Mouse (Mus musculus): ENCODE measurements around the gene Exoc6b.

Gene Exoc6b

GRCm38 (mm10) chr6:84883720-84884119 lies 185.6 kb downstream of the Exoc6b start:
- DNase-seq (ENCODE audit: low read depth, low spot score) = no peak

- no peak for DNase-seq (ENCODE audit: low read depth, low spot score)
Measured at GRCm38 (mm10) chr6:84882663-84883517, 186.4 kb downstream of the Exoc6b start.

- DNase-seq (ENCODE audit: low read depth, low spot score) = no peak
Measured at GRCm38 (mm10) chr6:84875869-84876268, 193.4 kb downstream of the Exoc6b start.

- no peak for DNase-seq (ENCODE audit: low read depth, low spot score)
Measured at GRCm38 (mm10) chr6:84867114-84867513, 202.2 kb downstream of the Exoc6b start.

- peak; percentile 7 for DNase-seq (ENCODE audit: low read depth, low spot score)
Measured at GRCm38 (mm10) chr6:84864625-84865024, 204.7 kb downstream of the Exoc6b start.

DNA sequence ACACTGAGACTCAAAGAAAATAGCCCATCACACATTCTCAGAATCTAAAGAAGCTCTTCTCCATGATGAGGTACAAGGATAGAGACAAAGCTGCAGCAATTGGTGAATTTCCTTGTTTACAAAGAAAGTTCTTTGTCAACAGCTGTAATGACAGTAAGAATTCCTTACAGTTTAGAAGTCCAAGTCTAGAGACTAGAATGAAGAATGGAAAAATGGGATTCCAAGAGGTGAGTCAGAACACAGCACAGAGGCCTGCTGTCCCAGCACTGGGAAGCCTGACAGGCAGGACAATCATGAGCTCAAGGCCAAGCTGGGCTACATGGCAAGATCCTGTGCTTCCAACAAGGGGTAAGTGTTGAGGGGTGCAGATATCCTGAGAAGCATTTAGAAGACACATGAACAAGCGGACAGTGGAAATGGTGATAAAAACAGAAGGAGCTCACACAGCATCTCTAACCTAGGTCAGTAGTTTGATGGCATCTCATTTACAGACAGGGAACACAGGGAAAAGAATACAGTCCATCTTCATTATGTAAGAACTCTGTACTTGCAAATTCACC lies 205.4 kb downstream of the Exoc6b start:
- DNase-seq (ENCODE audit: low read depth, low spot score) = no peak

DNA sequence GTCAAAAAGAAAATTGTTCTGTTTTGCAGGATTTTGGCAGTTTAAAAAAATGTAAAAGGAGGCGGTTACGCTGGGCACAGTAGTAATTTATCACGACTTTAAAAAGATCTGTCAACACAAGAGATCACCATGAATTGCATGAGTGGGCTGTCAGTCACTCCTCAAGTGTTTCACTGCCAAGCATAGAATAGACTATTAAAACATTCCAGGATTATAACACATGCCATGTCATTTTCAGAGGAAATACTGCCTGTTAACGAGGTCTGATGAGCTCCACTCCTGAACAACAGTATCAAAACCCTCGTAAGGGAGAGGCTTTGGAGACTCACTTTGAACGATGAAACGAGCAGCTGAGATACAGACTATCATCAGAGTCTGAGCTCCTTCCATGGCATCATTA lies 223.6 kb downstream of the Exoc6b start:
- no peak for DNase-seq (ENCODE audit: low read depth, low spot score)

DNA sequence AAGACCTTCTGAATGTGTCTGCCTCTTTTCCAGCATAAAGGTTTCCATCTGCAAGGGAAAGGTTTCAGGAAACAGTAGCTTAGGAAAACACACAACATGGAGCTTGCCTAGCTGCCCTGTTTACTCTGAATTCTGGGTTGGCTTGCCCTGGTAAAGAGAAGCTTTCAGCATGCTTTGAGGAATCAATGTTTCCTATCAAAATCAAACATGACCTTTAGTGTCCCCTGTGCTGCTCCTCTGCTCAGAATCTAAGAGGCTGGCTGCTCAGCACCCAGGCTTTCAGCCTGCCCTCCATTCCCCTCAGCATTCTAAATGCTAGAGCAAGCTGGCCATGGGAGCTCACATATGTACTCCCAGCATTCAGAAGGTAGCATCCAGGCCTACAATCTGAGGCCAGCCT lies 228.2 kb downstream of the Exoc6b start:
- no peak for DNase-seq (ENCODE audit: low read depth, low spot score)

GRCm38 (mm10) chr6:84807546-84807945 lies 261.8 kb downstream of the Exoc6b start:
- DNase-seq (ENCODE audit: low read depth, low spot score) = no peak

DNA sequence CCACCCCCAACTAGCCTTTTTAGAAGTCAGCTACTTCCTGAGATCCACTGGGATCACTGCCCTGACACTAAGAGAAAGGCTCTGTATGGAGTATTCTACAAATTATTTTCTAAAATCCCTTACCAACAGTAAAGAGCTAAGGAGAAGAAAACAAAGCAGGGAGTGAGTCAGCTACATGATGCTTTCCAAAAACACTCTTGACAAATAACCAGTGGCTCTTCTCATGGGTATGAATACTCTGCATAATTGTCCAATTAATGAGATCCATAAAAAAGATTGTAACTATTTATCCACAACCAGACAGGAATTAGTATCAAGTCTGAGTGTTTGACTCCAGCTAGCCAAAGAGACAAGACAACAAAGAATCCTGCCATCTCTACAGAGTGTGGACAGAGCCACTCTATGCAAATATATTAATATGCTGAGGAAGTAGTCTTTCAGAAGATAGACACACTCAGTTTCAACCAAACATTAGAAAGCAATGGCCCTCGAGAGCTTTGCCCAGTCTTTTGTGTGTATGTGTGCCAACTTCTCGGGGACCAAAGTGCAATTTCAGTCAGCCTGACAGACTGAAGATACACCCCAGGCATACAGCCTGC lies 263.1 kb downstream of the Exoc6b start:
- DNase-seq (ENCODE audit: low read depth, low spot score) = no peak

DNA sequence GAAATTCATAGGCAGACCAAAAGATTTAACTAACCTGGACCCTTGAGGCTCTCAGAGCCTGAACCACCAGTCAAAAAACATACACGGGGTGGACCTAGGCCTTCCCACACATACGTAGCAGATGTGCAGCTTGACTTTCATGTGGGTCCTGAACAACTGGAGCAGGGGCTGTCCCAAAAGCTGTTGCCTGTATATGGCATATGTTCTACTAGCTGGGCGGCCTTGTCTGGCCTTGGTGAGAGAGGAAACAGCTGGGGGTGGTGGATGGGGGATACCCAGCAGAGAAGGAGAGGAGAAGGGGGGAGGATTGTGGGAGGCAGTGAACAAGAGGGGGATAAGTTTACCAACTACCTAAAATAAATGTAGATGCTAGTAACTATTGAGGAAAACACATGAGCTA lies 270.6 kb downstream of the Exoc6b start:
- DNase-seq (ENCODE audit: low read depth, low spot score) = peak; percentile 35

DNA sequence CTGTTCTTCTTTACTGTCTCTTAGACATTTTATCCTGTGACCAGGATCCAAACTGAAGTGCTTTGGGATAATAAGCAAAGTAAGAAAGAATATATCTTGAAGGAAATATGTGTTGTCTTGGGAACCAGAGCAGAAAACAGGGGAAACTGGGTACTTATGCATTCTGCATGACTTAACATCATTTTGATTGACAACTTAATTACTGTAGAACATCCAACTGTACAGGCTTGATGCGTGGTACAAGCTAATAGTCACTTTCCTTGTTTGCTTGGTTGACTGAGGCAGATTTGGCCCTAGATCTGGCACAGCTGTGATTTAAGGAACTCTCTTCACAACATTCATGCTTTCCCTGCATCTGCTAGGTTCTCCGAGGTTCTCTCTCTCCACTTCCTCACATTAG lies 285.3 kb downstream of the Exoc6b start:
- DNase-seq (ENCODE audit: low read depth, low spot score) = no peak

DNA sequence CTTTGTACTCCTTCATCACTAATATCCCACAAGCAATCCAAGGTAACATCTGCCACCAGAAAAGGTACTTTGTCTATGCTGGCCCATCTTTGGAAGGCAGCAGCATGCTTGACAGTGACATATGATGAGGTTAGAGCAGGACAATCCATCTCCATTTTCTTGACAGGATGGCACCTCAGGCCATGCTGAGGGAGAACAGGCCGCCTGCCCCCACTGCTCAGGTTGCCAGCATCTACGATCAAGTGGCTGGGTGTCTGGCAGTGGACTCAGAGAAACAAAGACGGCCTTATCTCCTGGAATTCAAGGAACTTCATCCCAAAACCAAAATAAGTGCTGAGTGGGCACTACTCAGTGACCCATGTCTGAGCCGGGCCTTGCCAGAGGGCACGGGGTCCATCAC lies 289.3 kb downstream of the Exoc6b start:
- DNase-seq (ENCODE audit: low read depth, low spot score) = no peak

DNA sequence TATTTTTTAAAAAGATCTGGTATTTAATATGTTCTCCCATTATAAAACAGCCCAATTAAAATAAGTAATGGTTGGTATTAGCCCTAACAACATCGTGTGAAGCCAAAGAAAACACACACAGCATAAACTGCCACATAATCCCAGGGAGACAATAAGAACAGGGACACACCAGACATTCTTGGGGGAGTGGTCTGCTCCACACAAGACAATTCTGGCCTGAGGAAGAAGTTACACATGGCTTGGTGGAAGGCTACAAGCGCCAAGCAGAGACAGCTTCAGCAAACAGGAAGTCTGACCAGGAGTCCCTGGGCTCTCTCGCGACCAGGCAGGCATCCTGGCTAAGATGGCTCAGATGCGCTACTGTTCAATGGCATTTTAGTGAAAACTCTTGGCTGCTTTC lies 290.3 kb downstream of the Exoc6b start:
- no peak for DNase-seq (ENCODE audit: low read depth, low spot score)

DNA sequence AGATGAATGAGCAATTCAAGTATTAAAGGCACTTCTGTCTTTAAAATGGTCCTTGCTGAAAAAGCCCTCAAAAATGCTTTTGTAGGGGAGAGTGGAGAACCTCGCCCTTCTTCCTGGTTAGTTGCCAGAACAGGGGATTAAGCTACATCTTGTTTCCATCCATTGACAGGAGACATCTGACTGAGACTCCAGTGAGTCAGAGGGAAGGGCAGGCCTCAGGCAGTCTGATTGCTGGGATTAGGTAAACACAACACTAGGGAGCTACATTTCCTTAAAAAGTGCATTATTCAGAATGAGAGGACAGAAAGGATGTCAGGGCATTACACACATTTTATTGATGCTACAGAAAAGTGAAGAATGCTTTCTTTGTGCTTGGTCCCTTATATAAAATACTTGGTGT lies 293.4 kb downstream of the Exoc6b start:
- no peak for DNase-seq (ENCODE audit: low read depth, low spot score)

DNA sequence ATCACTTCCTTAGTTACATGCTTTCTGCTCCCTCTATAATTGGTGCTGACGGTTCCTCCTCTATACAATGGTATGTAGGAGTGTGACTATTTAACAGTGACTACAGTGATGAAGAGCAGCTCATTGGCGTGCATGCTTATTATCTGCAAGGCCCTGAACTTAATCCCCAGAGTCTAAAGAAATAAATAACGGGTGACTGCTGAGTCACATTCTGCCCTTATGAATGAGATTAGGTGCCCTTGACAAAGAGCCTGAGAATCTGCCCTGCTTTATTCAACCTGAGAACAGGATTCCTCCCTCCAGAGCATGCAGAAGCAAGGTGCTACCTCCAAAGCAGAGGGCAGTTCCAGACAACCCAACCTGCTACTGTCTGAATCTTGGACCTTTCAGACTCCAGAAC lies 314.0 kb downstream of the Exoc6b start:
- no peak for DNase-seq (ENCODE audit: low read depth, low spot score)

- no peak for DNase-seq (ENCODE audit: low read depth, low spot score)
Measured at GRCm38 (mm10) chr6:84752806-84753420, 316.4 kb downstream of the Exoc6b start.

DNA sequence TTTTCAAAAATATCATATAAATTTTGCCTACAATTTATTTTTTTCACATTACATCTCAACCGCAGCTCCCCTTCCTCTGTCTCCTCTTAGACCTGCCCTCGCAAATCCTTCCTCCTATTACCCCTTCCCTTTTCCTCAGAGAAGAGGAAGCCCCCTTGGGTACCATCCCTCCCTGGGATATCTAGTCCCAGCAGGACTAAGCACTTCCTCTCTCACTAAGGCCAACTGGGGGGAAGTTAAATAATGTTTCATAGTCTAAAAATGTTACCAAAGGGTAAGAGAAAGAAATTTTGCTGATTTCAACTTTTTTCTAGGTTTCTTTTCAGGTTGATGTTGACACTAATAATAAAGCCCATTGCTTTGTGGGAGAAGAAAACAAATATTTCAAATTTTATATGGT lies 317.9 kb downstream of the Exoc6b start:
- DNase-seq (ENCODE audit: low read depth, low spot score) = no peak

- no peak for DNase-seq (ENCODE audit: low read depth, low spot score)
Measured at GRCm38 (mm10) chr6:84746847-84747395, 322.4 kb downstream of the Exoc6b start.

DNA sequence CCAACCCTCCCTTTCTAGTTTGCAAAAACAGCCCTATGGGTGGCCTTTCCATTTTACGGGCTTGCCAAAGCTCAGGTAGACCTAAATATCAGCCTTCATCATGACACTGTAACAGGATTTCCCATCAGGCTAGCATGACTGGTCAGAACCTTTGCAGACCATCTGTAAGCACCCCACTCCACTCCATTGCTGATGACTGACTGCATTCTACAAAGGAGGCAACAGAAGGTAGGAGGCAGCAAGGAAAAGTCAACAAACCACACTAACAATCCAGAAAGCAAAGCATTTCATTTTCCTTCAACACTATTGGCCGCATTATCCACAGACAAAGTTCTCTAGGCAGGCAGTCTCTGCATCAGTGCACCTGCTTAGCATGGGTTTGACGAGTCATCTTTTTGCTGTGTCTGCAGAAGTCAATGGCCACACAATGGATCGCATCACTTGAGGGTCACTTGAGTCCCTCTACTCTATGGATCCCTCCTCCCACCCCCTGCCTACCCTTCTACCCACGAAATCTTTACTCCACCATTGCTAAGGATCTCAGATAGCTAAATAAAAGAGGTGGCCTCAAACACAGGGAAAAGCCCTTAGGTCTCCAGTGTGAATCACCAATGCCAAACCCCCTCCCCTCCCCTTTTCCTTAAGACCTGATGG lies 323.0 kb downstream of the Exoc6b start:
- no peak for DNase-seq (ENCODE audit: low read depth, low spot score)

DNA sequence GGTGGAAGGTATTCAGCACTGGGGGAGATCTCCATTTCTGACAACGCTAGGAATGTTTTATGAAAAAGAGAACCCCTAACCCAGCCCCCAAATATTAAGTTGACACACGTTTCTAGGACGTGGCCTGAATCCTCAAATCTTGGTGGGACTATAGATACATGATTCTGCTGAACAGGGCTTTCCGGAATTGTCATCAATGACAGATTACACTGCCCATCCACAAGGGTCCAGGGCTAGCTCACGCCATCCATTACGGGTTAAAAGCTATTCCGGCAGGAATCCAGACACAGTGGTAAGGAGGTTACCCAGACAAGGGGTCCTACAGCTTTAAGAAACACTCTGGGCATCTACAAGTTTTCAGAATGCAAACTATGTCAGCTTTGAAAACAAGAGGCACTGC lies 323.7 kb downstream of the Exoc6b start:
- no peak for DNase-seq (ENCODE audit: low read depth, low spot score)

DNA sequence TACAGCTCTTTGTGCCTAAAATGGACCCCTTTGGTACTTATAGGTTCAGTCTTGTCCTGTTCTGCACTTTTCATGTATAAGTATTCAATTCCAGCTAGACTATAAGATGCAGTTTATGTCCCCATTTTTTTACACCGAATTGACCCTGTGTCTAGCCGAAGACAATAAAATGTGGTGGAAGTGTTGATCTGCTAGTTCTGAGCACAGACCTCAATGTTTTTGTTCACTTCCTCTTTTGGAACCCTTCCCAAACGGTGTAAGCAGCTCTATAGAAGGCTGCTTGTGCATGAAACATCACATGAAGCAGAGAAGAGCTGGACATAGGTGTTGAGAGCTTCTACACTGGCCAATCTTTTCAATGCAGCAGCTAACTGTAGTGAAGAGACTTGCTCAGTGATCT lies 327.1 kb downstream of the Exoc6b start:
- no peak for DNase-seq (ENCODE audit: low read depth, low spot score)
